Mouse (Mus musculus): ENCODE measurements around the gene Smarcc1.
"Not testable (repeated sequence)": the region's sequence is repeated elsewhere in the genome, so short reads cannot be mapped to it uniquely, and the experiment has no call there.

DNA sequence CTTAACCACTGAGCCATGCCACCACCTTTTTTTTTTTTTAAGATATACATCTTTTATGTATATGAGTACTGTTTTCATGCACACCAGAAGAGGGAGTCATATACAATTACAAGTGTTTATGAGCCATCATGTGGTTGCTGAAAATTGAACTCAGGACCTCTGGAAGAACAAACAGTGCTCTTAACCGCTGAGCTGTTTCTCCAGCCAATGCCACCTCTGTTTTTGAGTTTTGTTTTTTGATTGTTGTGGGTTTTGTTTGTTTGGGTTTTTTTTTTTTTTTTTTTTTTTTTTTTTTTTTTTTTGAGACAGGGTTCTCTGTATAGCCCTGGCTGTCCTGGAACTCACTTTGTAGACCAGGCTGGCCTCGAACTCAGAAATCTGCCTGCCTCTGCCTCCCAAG lies 43.0 kb downstream of the Smarcc1 start:
- TF ChIP-seq CTCF, POLR2A (IDR thresholded peaks at IDR 0.05; ENCODE audit: insufficient read depth, low read depth, low read length): not testable (repeated sequence)

All from olfactory bulb, adult 2 months (tissue).